Comparison of ENCODE assay signal across 13 mouse cellular contexts in the genomic region with DNA sequence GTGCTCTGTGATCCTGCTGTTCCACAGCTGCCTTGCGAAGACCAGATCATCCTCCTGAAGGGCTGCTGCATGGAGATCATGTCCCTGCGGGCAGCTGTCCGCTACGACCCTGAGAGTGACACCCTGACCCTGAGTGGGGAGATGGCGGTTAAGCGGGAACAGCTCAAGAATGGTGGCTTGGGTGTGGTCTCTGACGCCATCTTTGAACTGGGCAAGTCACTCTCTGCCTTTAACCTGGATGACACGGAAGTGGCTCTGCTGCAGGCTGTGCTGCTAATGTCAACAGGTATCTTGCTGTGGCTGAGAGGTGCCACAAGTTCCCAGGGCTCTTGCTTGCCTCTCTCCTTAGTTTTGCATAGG. TPM values are rescaled to one million over a fixed set of nuclear protein-coding genes. Genes with fewer than 3 reads are reported as not detected.
DNase-seq lines count a peak whose midpoint lies in the region; ATAC-seq and TF ChIP-seq lines count a peak whose summit lies in the region.
"Had no signal": no experiment of that assay in that cellular context is flagged by ENCODE, and none has a peak within 500 bp of the region (broad histone marks: within the 10 kb centered on the region; RNA-seq: fewer than 3 reads in every experiment).

No protein-coding gene starts in this region.

- peak overlapping the region; percentile 38 for H3K27ac ChIP-seq in heart, adult 2 months
- H3K27ac ChIP-seq in heart, embryonic 11.5 days (ENCODE audit: low read depth, low read length) = no peak overlapping the region
- peak overlapping the region; percentile 48; the same call in 1 of the 2 replicates for H3K27ac ChIP-seq in liver, embryonic 11.5 days (ENCODE audit: low read depth, low read length)
- no peak overlapping the region for H3K27ac ChIP-seq in liver, postnatal 0 days (ENCODE audit: low read depth)
- peak overlapping the region; percentile 22; the same call in 1 of the 2 replicates for H3K27ac ChIP-seq in ES-Bruce4 (ENCODE audit: insufficient read depth, low read length)
- peak overlapping the region; percentile 75 for H3K27ac ChIP-seq in embryonic facial prominence, embryonic 15.5 days (replicated peaks)

- H3K27me3 ChIP-seq in heart, adult 2 months (ENCODE audit: control insufficient read depth, insufficient read depth, low read length) = no peaks in the 10 kb centered on the region
- H3K27me3 ChIP-seq in heart, embryonic 11.5 days (ENCODE audit: control insufficient read depth, insufficient read depth, low read length) = no peaks in the 10 kb centered on the region
- H3K27me3 ChIP-seq in liver, embryonic 11.5 days (replicated peaks; ENCODE audit: control insufficient read depth, insufficient read depth, low read length) = no peaks in the 10 kb centered on the region
- H3K27me3 ChIP-seq in liver, postnatal 0 days (ENCODE audit: insufficient read depth, low read length) = no peaks in the 10 kb centered on the region
- no peaks in the 10 kb centered on the region for H3K27me3 ChIP-seq in ES-Bruce4 (ENCODE audit: control insufficient read depth, insufficient read depth, low read length, poor library complexity, severe bottlenecking)
- H3K27me3 ChIP-seq in embryonic facial prominence, embryonic 15.5 days = no peaks in the 10 kb centered on the region
- H3K27me3 ChIP-seq: hindbrain, embryonic 13.5 days had no signal

- H3K36me3 ChIP-seq in heart, adult 2 months (ENCODE audit: control insufficient read depth, insufficient read depth, low read length) = peaks cover 10% of the 10 kb centered on the region
- peaks cover 33% of the 10 kb centered on the region for H3K36me3 ChIP-seq in heart, embryonic 11.5 days (ENCODE audit: control insufficient read depth, insufficient read depth, low read length)
- peaks cover 25% of the 10 kb centered on the region for H3K36me3 ChIP-seq in liver, embryonic 11.5 days (ENCODE audit: control insufficient read depth, insufficient read depth, low read length)
- peaks cover 15% of the 10 kb centered on the region for H3K36me3 ChIP-seq in liver, postnatal 0 days (replicated peaks; ENCODE audit: insufficient read depth, low read length)
- H3K36me3 ChIP-seq in ES-Bruce4 (ENCODE audit: control insufficient read depth, insufficient read depth, low read length, poor library complexity, severe bottlenecking) = no peaks in the 10 kb centered on the region
- peaks cover 60% of the 10 kb centered on the region for H3K36me3 ChIP-seq in embryonic facial prominence, embryonic 15.5 days

- TF ChIP-seq CTCF in heart, adult 2 months (IDR thresholded peaks at IDR 0.05) = no peak
- no peak for TF ChIP-seq CTCF in liver, postnatal 0 days (IDR thresholded peaks at IDR 0.05; ENCODE audit: low read depth)
- no peak for TF ChIP-seq CTCF in ES-Bruce4 (IDR thresholded peaks at IDR 0.05; ENCODE audit: low read depth, low read length)

- ATAC-seq in heart, embryonic 11.5 days (replicated peaks; ENCODE audit: insufficient number of reproducible peaks, low FRiP score, low TSS enrichment) = no peak
- ATAC-seq in liver, embryonic 11.5 days (replicated peaks; ENCODE audit: low FRiP score) = no peak
- ATAC-seq in liver, postnatal 0 days = no peak
- ATAC-seq in embryonic facial prominence, embryonic 15.5 days (ENCODE audit: insufficient number of reproducible peaks, low FRiP score, low TSS enrichment, low read depth) = no peak
- ATAC-seq: forebrain, embryonic 16.5 days had no signal

- DNase-seq in heart, adult 2 months = peak in 1 of 2 experiments; percentile 33
- no peak for DNase-seq in liver, embryonic 11.5 days (ENCODE audit: low spot score)
- no peak for DNase-seq in liver, postnatal 0 days
- DNase-seq in adrenal gland, postnatal 10 days = no peak
- DNase-seq in left cerebral cortex, adult 9 months (ENCODE audit: low spot score in 2 of 2) = no peak
- DNase-seq: left cerebral cortex, postnatal 4 days; right cerebral cortex, postnatal 25 days had no signal

- no peaks in the 10 kb centered on the region for H3K79me2 ChIP-seq in heart, adult 2 months (replicated peaks; ENCODE audit: control insufficient read depth, insufficient read depth, low read length)

- H3K9me3 ChIP-seq in heart, embryonic 11.5 days (replicated peaks; ENCODE audit: control insufficient read depth, low read length) = no peaks in the 10 kb centered on the region
- H3K9me3 ChIP-seq in liver, embryonic 11.5 days (ENCODE audit: control insufficient read depth, low read length) = no peaks in the 10 kb centered on the region
- no peaks in the 10 kb centered on the region for H3K9me3 ChIP-seq in liver, postnatal 0 days (ENCODE audit: low read length)
- no peaks in the 10 kb centered on the region for H3K9me3 ChIP-seq in ES-Bruce4 (replicated peaks; ENCODE audit: control insufficient read depth, insufficient read depth, low read length, poor library complexity, severe bottlenecking)
- H3K9me3 ChIP-seq in embryonic facial prominence, embryonic 15.5 days (replicated peaks) = no peaks in the 10 kb centered on the region
- H3K9me3 ChIP-seq: hindbrain, embryonic 13.5 days had no signal

- peaks cover 6% of the 10 kb centered on the region for H3K4me1 ChIP-seq in heart, adult 2 months (ENCODE audit: control insufficient read depth, insufficient read depth, low read length)
- peaks cover 38% of the 10 kb centered on the region for H3K4me1 ChIP-seq in heart, embryonic 11.5 days (ENCODE audit: control insufficient read depth, insufficient read depth, low read length)
- H3K4me1 ChIP-seq in liver, embryonic 11.5 days (replicated peaks; ENCODE audit: control insufficient read depth, insufficient read depth, low read length) = peaks cover 46% of the 10 kb centered on the region
- peaks cover 26% of the 10 kb centered on the region for H3K4me1 ChIP-seq in liver, postnatal 0 days (ENCODE audit: insufficient read depth)
- H3K4me1 ChIP-seq in ES-Bruce4 (ENCODE audit: control insufficient read depth, insufficient read depth, low read length) = peaks cover 1% of the 10 kb centered on the region
- H3K4me1 ChIP-seq in embryonic facial prominence, embryonic 15.5 days = peaks cover 58% of the 10 kb centered on the region

- intact Hi-C loops in heart, adult 2 months (cut with DNase I) = no loop called here

- H3K4me2 ChIP-seq in heart, embryonic 11.5 days = no peak overlapping the region
- no peak overlapping the region for H3K4me2 ChIP-seq in liver, embryonic 11.5 days
- H3K4me2 ChIP-seq in liver, postnatal 0 days (ENCODE audit: low read depth, low read length) = no peak overlapping the region
- H3K4me2 ChIP-seq in embryonic facial prominence, embryonic 15.5 days (replicated peaks) = no peak overlapping the region
- H3K4me2 ChIP-seq: hindbrain, embryonic 13.5 days had no signal

- no peak overlapping the region for H3K4me3 ChIP-seq in heart, adult 2 months
- H3K4me3 ChIP-seq in heart, embryonic 11.5 days (ENCODE audit: low read depth, low read length) = no peak overlapping the region
- no peak overlapping the region for H3K4me3 ChIP-seq in liver, embryonic 11.5 days (ENCODE audit: low read depth, low read length)
- H3K4me3 ChIP-seq in liver, postnatal 0 days (ENCODE audit: low read depth, low read length) = no peak overlapping the region
- H3K4me3 ChIP-seq in ES-Bruce4 (ENCODE audit: low read depth, low read length) = peak overlapping the region; percentile 31
- no peak overlapping the region for H3K4me3 ChIP-seq in embryonic facial prominence, embryonic 15.5 days (replicated peaks)
- H3K4me3 ChIP-seq: hindbrain, embryonic 13.5 days; myocyte had no signal

- no peak for TF ChIP-seq EP300 in heart, adult 2 months (IDR thresholded peaks at IDR 0.05; ENCODE audit: insufficient read depth, low read depth, low read length)
- no peak for TF ChIP-seq EP300 in liver, postnatal 0 days (IDR thresholded peaks at IDR 0.05; ENCODE audit: low read depth)
- TF ChIP-seq EP300 in ES-Bruce4 (IDR thresholded peaks at IDR 0.05; ENCODE audit: insufficient read depth, low read depth, low read length) = 0 out of 2 replicates have a peak, but pooled peaks have one; percentile 62

- no peak for TF ChIP-seq POLR2A in heart, adult 2 months (IDR thresholded peaks at IDR 0.05; ENCODE audit: insufficient read depth, low read depth, low read length)
- TF ChIP-seq POLR2A in ES-Bruce4 (IDR thresholded peaks at IDR 0.05; ENCODE audit: insufficient read depth, low read length) = no peak

- 84% methylated on average over 8 of the region's 8 CpGs for WGBS in heart, adult 2 months
- WGBS in heart, embryonic 11.5 days (ENCODE audit: insufficient replicate concordance) = 77% methylated on average over 8 of the region's 8 CpGs
- 89% methylated on average over 8 of the region's 8 CpGs for WGBS in liver, embryonic 11.5 days
- WGBS in liver, postnatal 0 days (ENCODE audit: insufficient replicate concordance) = 85% methylated on average over 8 of the region's 8 CpGs
- 77% methylated on average over 8 of the region's 8 CpGs for WGBS in embryonic facial prominence, embryonic 15.5 days

- H3K9ac ChIP-seq in heart, adult 2 months (ENCODE audit: low read depth, low read length) = no peak overlapping the region
- H3K9ac ChIP-seq in heart, embryonic 11.5 days (ENCODE audit: low read depth, low read length) = no peak overlapping the region
- H3K9ac ChIP-seq in liver, embryonic 11.5 days (ENCODE audit: low read depth, low read length) = no peak overlapping the region
- no peak overlapping the region for H3K9ac ChIP-seq in liver, postnatal 0 days (replicated peaks)
- H3K9ac ChIP-seq in ES-Bruce4 (ENCODE audit: low read depth, poor library complexity, severe bottlenecking) = no peak overlapping the region
- no peak overlapping the region for H3K9ac ChIP-seq in embryonic facial prominence, embryonic 15.5 days
- H3K9ac ChIP-seq: hindbrain, embryonic 13.5 days had no signal

RNA-seq across cellular contexts. Expression of gene Nr1d1, which starts 11.7 kb away (rescaled TPM):
- 100 to 1,000 TPM in 1 of 2 experiments, 10 to 100 TPM in 1; 35.5 to 111 TPM for total RNA-seq in heart, adult 2 months (2021)
- polyA plus RNA-seq in heart, adult 2 months (2012; rRNA removed) = 190 and 208 TPM in 2 replicates
- 5.6 and 6.4 TPM in 2 replicates for polyA plus RNA-seq in heart, embryonic 11.5 days (2014; fragmentation: Nextera tagmentation; extraction: Ambion mirVana)
- polyA plus RNA-seq in liver, embryonic 11.5 days (2014; fragmentation: Nextera tagmentation; extraction: Ambion mirVana) = 2.1 and 2.7 TPM in 2 replicates
- polyA plus RNA-seq in liver, postnatal 0 days (2015; fragmentation: Nextera tagmentation; extraction: Ambion mirVana) = 2.0 and 4.2 TPM in 2 replicates
- polyA plus RNA-seq in ES-Bruce4 (2011; ENCODE audit: insufficient read depth, insufficient read length, low read depth, missing spikeins) = 7.4 and 7.5 TPM in 2 replicates
- 1.7 and 1.8 TPM in 2 replicates for polyA plus RNA-seq in embryonic facial prominence, embryonic 15.5 days (2015; fragmentation: Nextera tagmentation; extraction: Ambion mirVana)
- total RNA-seq in adrenal gland, postnatal 10 days (2021) = 10 to 100 TPM; 15.1 to 59.6 TPM

RNA-seq across cellular contexts. Expression of gene Thra, which starts 23.0 kb away (rescaled TPM):
- total RNA-seq in heart, adult 2 months (2021) = 100 to 1,000 TPM; 103 to 105 TPM
- polyA plus RNA-seq in heart, adult 2 months (2012; rRNA removed) = 89.4 and 104 TPM in 2 replicates
- 32.2 and 35.7 TPM in 2 replicates for polyA plus RNA-seq in heart, embryonic 11.5 days (2014; fragmentation: Nextera tagmentation; extraction: Ambion mirVana)
- 26.6 and 31.6 TPM in 2 replicates for polyA plus RNA-seq in liver, embryonic 11.5 days (2014; fragmentation: Nextera tagmentation; extraction: Ambion mirVana)
- 5.1 and 6.1 TPM in 2 replicates for polyA plus RNA-seq in liver, postnatal 0 days (2015; fragmentation: Nextera tagmentation; extraction: Ambion mirVana)
- 20.7 and 24.6 TPM in 2 replicates for polyA plus RNA-seq in ES-Bruce4 (2011; ENCODE audit: insufficient read depth, insufficient read length, low read depth, missing spikeins)
- 51.0 and 51.2 TPM in 2 replicates for polyA plus RNA-seq in embryonic facial prominence, embryonic 15.5 days (2015; fragmentation: Nextera tagmentation; extraction: Ambion mirVana)
- total RNA-seq in adrenal gland, postnatal 10 days (2021) = 100 to 1,000 TPM; 135 to 184 TPM

RNA-seq across cellular contexts. Expression of gene Msl1, which starts 31.8 kb away (rescaled TPM):
- 10 to 100 TPM; 68.9 to 75.3 TPM for total RNA-seq in heart, adult 2 months (2021)
- polyA plus RNA-seq in heart, adult 2 months (2012; rRNA removed) = 21.9 and 44.4 TPM in 2 replicates
- 15.9 and 17.1 TPM in 2 replicates for polyA plus RNA-seq in heart, embryonic 11.5 days (2014; fragmentation: Nextera tagmentation; extraction: Ambion mirVana)
- polyA plus RNA-seq in liver, embryonic 11.5 days (2014; fragmentation: Nextera tagmentation; extraction: Ambion mirVana) = 14.8 and 17.7 TPM in 2 replicates
- polyA plus RNA-seq in liver, postnatal 0 days (2015; fragmentation: Nextera tagmentation; extraction: Ambion mirVana) = 5.4 and 6.5 TPM in 2 replicates
- polyA plus RNA-seq in ES-Bruce4 (2011; ENCODE audit: insufficient read depth, insufficient read length, low read depth, missing spikeins) = 68.7 and 69.1 TPM in 2 replicates
- polyA plus RNA-seq in embryonic facial prominence, embryonic 15.5 days (2015; fragmentation: Nextera tagmentation; extraction: Ambion mirVana) = 28.7 and 30.4 TPM in 2 replicates
- total RNA-seq in adrenal gland, postnatal 10 days (2021) = 10 to 100 TPM; 79.4 to 88.6 TPM

RNA-seq across cellular contexts. Expression of gene Med24, which starts 34.2 kb away (rescaled TPM):
- 10 to 100 TPM; 41.6 to 48.1 TPM for total RNA-seq in heart, adult 2 months (2021)
- 54.5 and 65.2 TPM in 2 replicates for polyA plus RNA-seq in heart, adult 2 months (2012; rRNA removed)
- polyA plus RNA-seq in heart, embryonic 11.5 days (2014; fragmentation: Nextera tagmentation; extraction: Ambion mirVana) = 31.6 and 42.1 TPM in 2 replicates
- 61.9 and 63.6 TPM in 2 replicates for polyA plus RNA-seq in liver, embryonic 11.5 days (2014; fragmentation: Nextera tagmentation; extraction: Ambion mirVana)
- polyA plus RNA-seq in liver, postnatal 0 days (2015; fragmentation: Nextera tagmentation; extraction: Ambion mirVana) = 10.5 and 10.9 TPM in 2 replicates
- 83.5 and 85.8 TPM in 2 replicates for polyA plus RNA-seq in ES-Bruce4 (2011; ENCODE audit: insufficient read depth, insufficient read length, low read depth, missing spikeins)
- 52.3 and 53.3 TPM in 2 replicates for polyA plus RNA-seq in embryonic facial prominence, embryonic 15.5 days (2015; fragmentation: Nextera tagmentation; extraction: Ambion mirVana)
- 10 to 100 TPM; 40.4 to 58.0 TPM for total RNA-seq in adrenal gland, postnatal 10 days (2021)

RNA-seq across cellular contexts. Expression of gene Casc3, which starts 41.2 kb away (rescaled TPM):
- total RNA-seq in heart, adult 2 months (2021) = 10 to 100 TPM; 18.7 to 20.7 TPM
- 17.5 and 25.2 TPM in 2 replicates for polyA plus RNA-seq in heart, adult 2 months (2012; rRNA removed)
- 22.2 and 28.5 TPM in 2 replicates for polyA plus RNA-seq in heart, embryonic 11.5 days (2014; fragmentation: Nextera tagmentation; extraction: Ambion mirVana)
- polyA plus RNA-seq in liver, embryonic 11.5 days (2014; fragmentation: Nextera tagmentation; extraction: Ambion mirVana) = 34.8 and 35.6 TPM in 2 replicates
- polyA plus RNA-seq in liver, postnatal 0 days (2015; fragmentation: Nextera tagmentation; extraction: Ambion mirVana) = 6.7 and 7.0 TPM in 2 replicates
- polyA plus RNA-seq in ES-Bruce4 (2011; ENCODE audit: insufficient read depth, insufficient read length, low read depth, missing spikeins) = 55.0 and 57.7 TPM in 2 replicates
- 37.0 and 42.2 TPM in 2 replicates for polyA plus RNA-seq in embryonic facial prominence, embryonic 15.5 days (2015; fragmentation: Nextera tagmentation; extraction: Ambion mirVana)
- 10 to 100 TPM; 31.9 to 35.7 TPM for total RNA-seq in adrenal gland, postnatal 10 days (2021)

Comparison
In these comparisons a context has a peak if more than half of its experiments do, and no peak if none do; other contexts are left out.
1. H3K27ac ChIP-seq: peak in heart, adult 2 months (single experiment), liver, embryonic 11.5 days (single experiment), ES-Bruce4 (single experiment) and embryonic facial prominence, embryonic 15.5 days (single experiment); none in heart, embryonic 11.5 days (single experiment) and liver, postnatal 0 days (single experiment).
2. RNA of gene Nr1d1, which starts 11.7 kb away (polyA plus RNA-seq): 190 to 208 TPM in heart, adult 2 months; 7.4 to 7.5 TPM in ES-Bruce4, 5.6 to 6.4 TPM in heart, embryonic 11.5 days, 2.0 to 4.2 TPM in liver, postnatal 0 days, 2.1 to 2.7 TPM in liver, embryonic 11.5 days and 1.7 to 1.8 TPM in embryonic facial prominence, embryonic 15.5 days; every median in the first group is over 10 times any median in the second.